In the genomic region with DNA sequence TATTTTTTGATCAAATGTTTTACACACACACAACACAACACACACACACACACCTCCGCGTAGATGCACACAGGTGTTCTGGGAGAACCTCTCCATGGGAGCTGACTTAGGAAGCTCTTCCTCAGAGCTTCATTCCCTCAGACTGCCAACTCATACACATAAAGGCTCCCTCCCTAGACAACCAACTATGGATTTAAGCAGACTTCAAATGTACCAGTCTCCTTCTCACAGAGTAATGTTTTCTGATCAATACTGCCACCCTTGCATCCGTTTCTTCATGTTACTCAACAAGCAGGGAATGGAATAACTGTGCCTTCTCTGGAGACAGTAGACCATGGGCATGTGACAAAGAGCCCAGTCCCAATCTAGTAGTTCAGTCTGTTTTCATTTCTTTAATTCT, we compare ENCODE assay signal across 14 mouse cellular contexts.
DNase-seq lines count a peak whose midpoint lies in the region; ATAC-seq lines count a peak whose summit lies in the region.
"Had no signal": no experiment of that assay in that cellular context is flagged by ENCODE, and none has a peak within 500 bp of the region (broad histone marks: within the 10 kb centered on the region; RNA-seq: fewer than 3 reads in every experiment).

No protein-coding gene starts in this region.

- WGBS in forebrain, embryonic 14.5 days: 6% methylated on average over 3 of the region's 3 CpGs
- WGBS in limb, embryonic 11.5 days: 9% methylated on average over 3 of the region's 3 CpGs
- 2% methylated on average over 3 of the region's 3 CpGs for WGBS in neural tube, embryonic 15.5 days

- peak overlapping the region; percentile 86 for H3K4me2 ChIP-seq in forebrain, embryonic 14.5 days (ENCODE audit: low read length)
- H3K4me2 ChIP-seq in limb, embryonic 11.5 days (ENCODE audit: low read depth, severe bottlenecking): no peak overlapping the region
- H3K4me2 ChIP-seq in neural tube, embryonic 15.5 days: peak overlapping the region; percentile 67
- H3K4me2 ChIP-seq: embryonic facial prominence, embryonic 13.5 days; heart, embryonic 11.5 days; limb, embryonic 12.5 days had no signal

- H3K9ac ChIP-seq in forebrain, embryonic 14.5 days (ENCODE audit: low read length): peak overlapping the region; percentile 100
- H3K9ac ChIP-seq in limb, embryonic 11.5 days (ENCODE audit: low read length): no peak overlapping the region
- H3K9ac ChIP-seq in neural tube, embryonic 15.5 days (replicated peaks): peak overlapping the region; percentile 90
- H3K9ac ChIP-seq: embryonic facial prominence, embryonic 13.5 days; limb, embryonic 12.5 days had no signal

- H3K36me3 ChIP-seq in forebrain, embryonic 14.5 days (ENCODE audit: control insufficient read depth, insufficient read depth, low read length): peaks cover 9% of the 10 kb centered on the region; the same call in 1 of the 2 replicates
- H3K36me3 ChIP-seq in limb, embryonic 11.5 days (ENCODE audit: control insufficient read depth, insufficient read depth, low read length): no peaks in the 10 kb centered on the region
- no peaks in the 10 kb centered on the region for H3K36me3 ChIP-seq in neural tube, embryonic 15.5 days
- H3K36me3 ChIP-seq: embryonic facial prominence, embryonic 13.5 days; limb, embryonic 12.5 days had no signal

- no peaks in the 10 kb centered on the region for H3K27me3 ChIP-seq in forebrain, embryonic 14.5 days (replicated peaks; ENCODE audit: control insufficient read depth, insufficient read depth, low read length)
- peaks cover 89% of the 10 kb centered on the region for H3K27me3 ChIP-seq in limb, embryonic 11.5 days (ENCODE audit: control insufficient read depth, insufficient read depth, low read length)
- H3K27me3 ChIP-seq in neural tube, embryonic 15.5 days (replicated peaks): 0 out of 2 replicates have a peak, but pooled peaks cover 2% of the 10 kb centered on the region

- no peak for ATAC-seq in forebrain, embryonic 14.5 days
- ATAC-seq in limb, embryonic 11.5 days (ENCODE audit: insufficient number of reproducible peaks, low FRiP score, low TSS enrichment, low read depth): no peak
- ATAC-seq in neural tube, embryonic 15.5 days (ENCODE audit: low FRiP score): no peak
- ATAC-seq: inflammation-experienced regulatory T-cells, adult 6 months had no signal

- DNase-seq in embryo, embryonic 10.5 days (ENCODE audit: low spot score): peak; percentile 37
- DNase-seq in embryo, embryonic 11 days: no peak
- peak; percentile 63 for DNase-seq in forebrain, embryonic 14.5 days (ENCODE audit: low spot score)
- peak; percentile 20 for DNase-seq in limb, embryonic 11.5 days (ENCODE audit: low spot score)
- DNase-seq in spleen, adult 12 weeks (ENCODE audit: low spot score): no peak
- no peak for DNase-seq in frontal cortex, postnatal 14 days (ENCODE audit: low spot score in 2 of 2)
- DNase-seq in spleen, postnatal 4 days (ENCODE audit: low spot score in 2 of 2): no peak
- DNase-seq: kidney, postnatal 4 days; lung, adult 18-20 months had no signal

- peak overlapping the region; percentile 100 for H3K27ac ChIP-seq in forebrain, embryonic 14.5 days (ENCODE audit: low read depth, low read length)
- H3K27ac ChIP-seq in limb, embryonic 11.5 days (replicated peaks; ENCODE audit: low read depth, low read length): no peak overlapping the region
- H3K27ac ChIP-seq in neural tube, embryonic 15.5 days (replicated peaks): peak overlapping the region; percentile 92
- H3K27ac ChIP-seq: embryonic facial prominence, embryonic 13.5 days; limb, embryonic 12.5 days had no signal

- peak overlapping the region; percentile 78 for H3K4me3 ChIP-seq in forebrain, embryonic 14.5 days (ENCODE audit: low read depth, low read length)
- no peak overlapping the region for H3K4me3 ChIP-seq in limb, embryonic 11.5 days (ENCODE audit: low read depth, low read length)
- peak overlapping the region; percentile 64 for H3K4me3 ChIP-seq in neural tube, embryonic 15.5 days (replicated peaks)
- H3K4me3 ChIP-seq: limb, embryonic 12.5 days had no signal

- H3K4me1 ChIP-seq in forebrain, embryonic 14.5 days (ENCODE audit: control insufficient read depth, insufficient read depth, low read length): no peaks in the 10 kb centered on the region
- 0 out of 2 replicates have a peak, but pooled peaks cover 3% of the 10 kb centered on the region for H3K4me1 ChIP-seq in limb, embryonic 11.5 days (ENCODE audit: control insufficient read depth, insufficient read depth, low read length)
- H3K4me1 ChIP-seq in neural tube, embryonic 15.5 days: no peaks in the 10 kb centered on the region

- H3K9me3 ChIP-seq in forebrain, embryonic 14.5 days (replicated peaks; ENCODE audit: control insufficient read depth, low read length): no peaks in the 10 kb centered on the region
- H3K9me3 ChIP-seq in limb, embryonic 11.5 days (ENCODE audit: control insufficient read depth, low read length): no peaks in the 10 kb centered on the region
- no peaks in the 10 kb centered on the region for H3K9me3 ChIP-seq in neural tube, embryonic 15.5 days (replicated peaks)
- H3K9me3 ChIP-seq: embryonic facial prominence, embryonic 13.5 days; limb, embryonic 12.5 days had no signal

Comparison
In these comparisons a context has a peak if more than half of its experiments do, and no peak if none do; other contexts are left out.
1. DNase-seq: peak in embryo, embryonic 10.5 days (single experiment), forebrain, embryonic 14.5 days (single experiment) and limb, embryonic 11.5 days (single experiment); none in embryo, embryonic 11 days (single experiment), spleen, adult 12 weeks (single experiment), frontal cortex, postnatal 14 days (0 of 2) and spleen, postnatal 4 days (0 of 2).